Mouse (Mus musculus) thymus, postnatal 25 days (tissue): ENCODE results near the gene Fam219a.

Experiments used
- DNase-seq: peaks from one replicate; pipeline ENCODE4 v3.0.0; 2022

Gene Fam219a

DNA sequence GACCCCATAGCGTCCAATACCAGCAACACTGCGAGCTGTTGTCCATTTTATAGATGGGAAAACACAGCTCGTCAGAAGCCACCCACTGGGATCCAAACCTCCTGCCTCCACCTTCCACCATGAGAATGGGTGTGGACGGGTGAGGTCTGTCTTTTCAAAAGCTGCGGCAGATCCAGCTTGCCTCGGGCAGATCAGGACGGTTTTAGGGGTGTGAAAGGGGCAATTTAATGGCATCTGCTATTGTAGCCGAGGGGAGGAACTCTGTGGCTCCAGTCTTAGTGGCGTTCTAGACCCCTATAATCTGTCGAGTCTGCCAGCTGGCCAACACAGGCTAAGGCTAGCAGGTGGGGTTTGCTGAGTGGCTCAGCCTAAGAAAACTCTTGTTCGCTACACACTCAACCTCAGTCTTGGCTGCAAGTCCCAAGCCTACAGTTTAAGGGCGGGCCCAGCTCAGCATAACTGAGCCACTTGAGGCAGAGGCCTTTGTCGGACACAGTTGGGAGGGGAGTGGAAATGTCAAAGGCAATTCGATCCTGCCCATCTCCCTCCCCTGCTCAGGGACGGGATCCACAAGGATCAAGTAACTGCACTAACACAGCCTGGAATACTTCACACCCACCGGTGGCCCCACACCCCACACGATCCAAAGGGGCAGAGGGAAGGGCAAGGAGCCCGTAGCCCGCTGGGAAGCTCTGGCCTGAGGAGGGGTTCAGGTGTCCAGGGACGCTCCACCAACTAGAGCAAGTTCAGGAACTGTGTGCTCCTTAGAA lies 67.0 kb downstream of the Fam219a start:
- DNase-seq: no peak

- DNase-seq: no peak
Observed at GRCm38 (mm10) chr4:41500787-41501186, 68.6 kb downstream of the Fam219a start.

DNA sequence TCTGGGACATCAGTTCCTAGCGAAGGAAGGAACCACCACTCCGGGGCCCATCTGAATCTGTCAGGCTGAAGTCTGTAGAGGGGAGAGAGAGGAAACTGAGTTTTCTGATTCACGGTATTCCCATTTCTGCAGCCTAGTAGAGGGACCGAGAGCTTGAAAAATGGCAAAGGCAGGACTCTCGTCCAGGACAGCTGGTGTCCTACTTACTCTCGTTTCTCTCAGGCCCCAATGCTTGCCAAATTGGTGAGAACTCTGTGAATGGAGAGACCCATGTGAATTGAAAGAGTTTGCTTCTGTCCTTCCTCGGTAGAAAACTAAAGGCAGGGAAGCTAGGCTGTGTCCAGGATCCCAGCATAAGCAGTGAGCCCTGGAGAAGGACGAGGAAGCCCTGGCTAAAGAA lies 69.7 kb downstream of the Fam219a start:
- no peak for DNase-seq

GRCm38 (mm10) chr4:41498921-41499391 lies 70.4 kb downstream of the Fam219a start:
- no peak for DNase-seq

DNA sequence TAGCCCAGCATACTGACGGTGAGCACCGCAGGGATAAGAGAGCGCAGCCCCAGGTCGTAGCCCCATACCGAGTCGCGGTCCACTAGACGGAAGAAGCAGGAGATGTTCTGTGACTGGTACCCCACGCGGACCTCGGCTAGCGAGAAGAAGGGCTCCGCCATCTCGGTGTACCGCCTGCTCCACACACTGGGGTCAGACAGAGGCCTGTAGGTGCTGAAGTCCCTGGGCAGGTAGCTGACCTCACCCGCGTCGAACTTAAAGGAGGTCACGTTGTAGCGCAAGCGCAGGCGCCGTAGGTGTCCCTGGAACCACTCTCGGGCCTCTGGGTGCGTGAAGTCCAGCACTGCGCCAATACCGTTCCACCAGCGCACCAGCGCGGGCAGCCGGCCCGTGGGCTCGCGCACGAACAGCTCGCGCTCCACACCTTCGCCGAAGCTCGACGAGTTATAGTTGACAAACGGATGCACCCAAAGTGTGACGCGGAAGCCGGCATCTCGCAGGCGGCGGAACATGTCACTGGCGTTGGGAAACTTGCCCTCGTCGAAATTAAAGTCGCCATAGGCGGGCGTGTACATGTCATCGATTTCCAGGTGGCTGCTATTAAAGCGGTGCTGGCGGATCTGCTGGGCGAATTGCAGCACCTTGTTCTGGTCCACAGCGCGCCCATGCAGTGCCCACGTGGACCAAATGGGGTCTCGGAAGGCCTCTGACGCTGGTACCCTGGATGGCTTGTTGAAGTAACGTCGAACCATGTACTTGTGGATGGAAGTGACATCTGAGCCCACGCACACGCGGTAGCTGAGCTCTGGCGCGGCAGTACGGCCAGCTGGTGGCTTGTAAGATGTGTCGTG lies 71.1 kb downstream of the Fam219a start:
- DNase-seq: no peak

GRCm38 (mm10) chr4:41497579-41497978 lies 71.8 kb downstream of the Fam219a start:
- DNase-seq: peak; percentile 51

DNA sequence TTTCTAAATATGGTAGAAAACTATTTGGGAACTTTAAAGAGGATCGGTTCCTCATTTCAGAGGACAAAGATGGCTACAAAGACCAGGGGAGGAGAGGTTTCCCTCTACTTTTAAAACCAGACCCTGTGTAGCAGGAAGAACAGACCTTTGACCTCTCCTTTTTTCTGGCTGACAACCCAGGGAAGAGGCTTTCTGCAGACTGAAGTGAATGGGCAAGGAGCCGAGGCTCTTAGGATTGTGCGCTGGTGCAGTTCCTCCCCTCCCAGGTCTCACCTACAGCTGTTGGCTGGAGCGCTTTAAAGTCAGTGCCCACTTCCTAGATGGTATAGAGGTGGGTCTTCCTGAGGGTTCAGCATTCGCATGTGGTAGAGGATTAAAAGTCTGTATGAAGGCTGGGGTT lies 72.3 kb downstream of the Fam219a start:
- DNase-seq: no peak

DNA sequence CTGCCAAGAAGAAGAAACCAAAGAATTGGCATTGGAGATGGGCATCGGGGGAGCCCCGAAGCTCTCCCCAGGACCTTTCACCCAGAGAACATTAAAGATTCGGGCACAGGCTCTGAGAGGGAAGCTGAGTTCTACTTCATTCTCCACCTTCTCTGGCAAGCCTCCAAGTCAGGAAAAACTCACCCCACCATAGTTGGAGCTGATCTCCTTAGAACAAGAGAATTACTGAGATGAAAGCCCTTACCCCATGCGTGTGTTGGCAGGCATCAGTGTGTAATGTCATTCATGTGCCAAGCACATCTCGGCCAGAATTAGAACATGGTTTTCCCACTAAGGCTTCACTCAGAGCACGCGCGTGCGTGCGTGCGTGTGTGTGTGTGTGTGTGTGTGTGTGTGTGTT lies 73.5 kb downstream of the Fam219a start:
- no peak for DNase-seq

DNA sequence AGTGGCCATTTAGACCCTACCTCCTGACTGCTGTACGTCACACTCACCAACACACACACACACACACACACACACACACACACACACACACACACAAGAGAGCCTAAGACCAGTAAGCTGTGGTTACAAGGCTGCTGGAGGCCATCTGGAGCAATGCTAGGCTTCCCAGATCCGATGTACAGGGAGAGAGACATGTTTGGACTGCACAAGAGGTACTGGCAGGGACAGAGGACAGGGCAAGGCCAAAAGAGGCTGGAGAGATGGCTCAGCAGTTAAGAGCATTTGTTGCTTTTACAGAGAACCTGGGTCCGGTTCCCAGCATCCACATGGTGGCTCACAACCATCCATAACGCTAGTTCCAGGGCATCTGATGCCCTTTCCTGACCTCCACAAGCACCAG lies 74.3 kb downstream of the Fam219a start:
- DNase-seq: no peak

DNA sequence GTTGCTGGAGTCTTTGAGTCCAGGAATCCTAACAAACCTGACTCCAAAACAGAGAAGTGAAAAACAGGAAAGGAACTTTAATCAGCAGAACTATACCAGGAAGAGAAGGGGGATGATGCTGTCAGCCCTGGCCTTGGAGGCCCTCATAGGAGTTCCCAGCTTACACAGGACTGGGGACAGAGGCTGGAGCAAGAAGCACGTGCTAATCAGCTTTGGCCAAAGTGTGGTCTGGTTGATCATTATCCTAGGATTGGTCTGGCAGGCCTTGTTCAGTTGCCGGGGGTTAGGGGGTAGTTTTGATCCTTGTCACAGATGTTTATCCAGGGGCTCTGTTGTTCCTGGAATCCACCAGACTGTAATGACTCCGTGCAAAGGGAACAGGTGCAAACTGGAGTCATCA lies 75.0 kb downstream of the Fam219a start:
- DNase-seq: no peak

GRCm38 (mm10) chr4:41493464-41494116 lies 75.7 kb downstream of the Fam219a start:
- DNase-seq: no peak

GRCm38 (mm10) chr4:41492951-41493350 lies 76.4 kb downstream of the Fam219a start:
- no peak for DNase-seq

DNA sequence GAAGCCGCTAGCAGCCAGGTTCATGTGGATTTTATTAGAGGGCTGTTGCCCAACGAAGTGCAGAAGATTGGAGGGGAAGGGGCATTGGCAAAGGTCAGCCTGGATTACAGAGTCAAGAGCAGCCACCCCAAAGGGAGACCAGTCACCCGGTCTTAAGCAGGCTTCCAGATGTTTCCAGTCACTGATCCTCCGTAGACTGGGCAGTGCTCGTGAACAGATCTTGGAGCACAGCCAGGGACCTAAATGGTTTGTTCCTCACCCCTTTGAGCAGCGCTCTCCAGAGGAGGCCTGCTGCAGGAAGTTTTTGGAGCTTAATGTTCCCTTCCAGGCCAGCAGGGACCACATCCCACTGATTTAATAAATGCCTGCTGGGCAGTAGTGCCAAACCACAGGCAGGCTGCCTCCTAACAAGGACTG lies 87.7 kb downstream of the Fam219a start:
- DNase-seq: no peak

- DNase-seq: no peak
Observed at GRCm38 (mm10) chr4:41480254-41480653, 89.1 kb downstream of the Fam219a start.

- no peak for DNase-seq
Observed at GRCm38 (mm10) chr4:41479456-41479804, 89.9 kb downstream of the Fam219a start.

GRCm38 (mm10) chr4:41478751-41479455 lies 90.4 kb downstream of the Fam219a start:
- no peak for DNase-seq

- DNase-seq: no peak
Observed at GRCm38 (mm10) chr4:41477648-41478160, 91.6 kb downstream of the Fam219a start.

GRCm38 (mm10) chr4:41471384-41471689 lies 98.0 kb downstream of the Fam219a start:
- DNase-seq: no peak

DNA sequence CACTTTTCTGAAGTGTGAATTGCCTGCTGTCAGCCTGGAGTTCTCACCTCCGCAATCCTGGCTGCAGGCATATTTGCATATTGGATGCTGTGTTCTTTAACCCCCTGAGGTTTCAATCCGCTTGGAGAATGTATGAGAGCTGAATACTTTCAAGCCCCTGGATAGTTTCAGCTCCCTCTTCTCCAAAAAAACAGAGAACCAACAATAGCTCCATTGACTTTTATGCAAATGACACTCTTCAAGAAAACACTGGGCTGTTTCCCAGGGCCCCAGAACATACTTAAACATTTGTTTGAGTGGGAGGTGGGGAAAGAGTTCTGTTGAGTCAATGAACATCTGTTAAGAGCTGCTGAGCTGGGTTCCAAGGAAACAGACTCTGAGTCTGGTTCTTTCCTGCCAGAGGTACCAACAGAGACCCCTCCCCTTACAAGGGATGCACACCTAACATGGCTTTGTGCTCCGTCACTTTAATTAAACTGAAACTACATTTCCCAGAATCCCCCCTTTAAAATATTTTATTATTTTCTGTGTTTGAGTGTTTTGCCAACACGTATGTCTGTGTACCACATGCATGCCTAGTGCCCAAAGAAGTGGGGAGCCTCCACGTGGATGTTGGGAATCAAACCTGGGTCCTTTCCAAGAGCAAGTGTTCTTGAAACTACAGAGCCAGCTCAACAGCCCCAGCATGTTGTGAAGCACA lies 98.5 kb downstream of the Fam219a start:
- DNase-seq: no peak

DNA sequence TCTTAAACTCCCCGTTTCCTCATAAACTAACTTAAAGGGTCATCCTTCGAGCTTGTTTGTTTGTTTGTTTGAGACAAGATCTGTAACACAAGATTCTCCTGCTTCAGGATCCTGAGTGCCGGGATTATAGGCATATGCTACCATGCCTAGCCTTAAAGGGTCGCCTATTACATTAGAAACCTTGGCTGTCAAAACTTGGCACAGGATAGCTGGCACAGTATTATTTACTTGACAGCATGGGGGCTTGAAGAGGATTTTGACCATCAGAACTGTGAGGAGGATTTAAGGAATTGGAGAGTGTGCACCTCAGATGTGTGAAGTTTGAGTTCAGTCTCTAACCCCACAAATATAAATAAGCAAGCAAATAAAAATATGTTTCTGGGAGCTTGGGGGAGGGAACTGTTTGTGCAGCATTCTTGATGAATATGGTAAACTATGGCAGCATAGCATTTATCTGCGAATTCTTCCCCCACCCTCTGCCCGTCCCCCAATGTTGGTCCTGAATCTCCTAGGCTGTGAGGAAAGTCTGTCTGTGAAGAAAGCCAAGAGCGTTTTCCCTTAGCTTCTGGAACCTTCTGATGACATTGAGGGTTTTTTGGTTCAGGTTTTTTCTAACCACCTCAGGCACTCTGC lies 99.2 kb downstream of the Fam219a start:
- DNase-seq: no peak

DNA sequence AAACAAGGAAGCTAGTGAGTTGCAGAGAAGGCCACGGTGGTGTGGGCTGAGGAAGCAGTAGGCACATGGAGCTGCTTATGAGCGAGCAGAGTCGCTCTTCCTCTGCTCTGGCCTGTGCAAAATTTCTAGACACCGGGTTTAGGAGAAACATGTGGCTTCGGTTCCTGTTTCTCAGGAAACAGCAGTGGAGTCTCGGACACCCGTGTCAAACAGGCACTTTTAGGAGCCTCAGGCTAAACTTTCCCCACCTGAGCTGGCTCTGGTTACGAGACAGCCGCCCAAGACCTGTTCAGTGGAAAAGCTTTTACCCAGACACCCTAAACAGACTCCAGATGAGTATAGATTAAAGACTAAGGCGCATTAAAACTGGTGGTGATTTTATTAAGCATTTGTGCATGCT lies 100.1 kb downstream of the Fam219a start:
- no peak for DNase-seq
